Mouse (Mus musculus) embryonic fibroblast, embryonic 13.5 days (primary cell): ENCODE data around the gene Speg.

Experiments
- CTCF ChIP-seq: IDR thresholded peaks from 2 replicates; pipeline ENCODE4 v1.5.1; 2011; ENCODE audit warnings: mild to moderate bottlenecking, control low read depth, low read length, moderate library complexity, borderline replicate concordance; ENCODE audit not compliant: insufficient read depth
- POLR2A ChIP-seq: IDR thresholded peaks from 2 replicates; pipeline ENCODE4 v1.6.1; 2011; ENCODE audit warnings: low read depth, mild to moderate bottlenecking, control low read depth, low read length, moderate library complexity

DNA sequence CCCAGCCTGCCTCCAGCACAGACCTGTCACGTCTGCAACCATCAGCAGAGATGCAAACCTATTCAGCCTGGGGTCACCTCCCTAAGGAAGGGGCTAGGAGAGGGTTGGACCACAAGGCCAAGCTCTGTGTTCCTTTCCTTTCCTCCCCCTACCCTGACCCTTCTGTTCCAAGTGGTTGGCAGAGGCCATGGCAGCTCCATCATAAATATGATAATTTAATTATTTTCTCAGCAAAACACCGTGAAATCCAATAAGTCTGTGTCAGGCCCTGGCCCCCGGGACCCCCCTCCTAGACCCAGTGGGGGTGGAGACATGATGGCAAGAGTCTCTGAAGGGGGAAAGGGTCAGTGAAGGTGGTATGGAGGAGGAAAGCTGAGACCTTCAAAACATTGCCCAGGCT lies 69.1 kb downstream of the Speg start:
- no peak for TF ChIP-seq POLR2A
- no peak for TF ChIP-seq CTCF
